Mouse (Mus musculus) frontal cortex, postnatal 14 days (tissue): Measurements from ENCODE around the gene Snx32.

Experiments
- DNase-seq, 2 experiments: peaks; one replicate each; pipeline ENCODE4 v3.0.0; 2022; ENCODE audit warnings: low spot score in 2 of 2

Gene Snx32

DNA sequence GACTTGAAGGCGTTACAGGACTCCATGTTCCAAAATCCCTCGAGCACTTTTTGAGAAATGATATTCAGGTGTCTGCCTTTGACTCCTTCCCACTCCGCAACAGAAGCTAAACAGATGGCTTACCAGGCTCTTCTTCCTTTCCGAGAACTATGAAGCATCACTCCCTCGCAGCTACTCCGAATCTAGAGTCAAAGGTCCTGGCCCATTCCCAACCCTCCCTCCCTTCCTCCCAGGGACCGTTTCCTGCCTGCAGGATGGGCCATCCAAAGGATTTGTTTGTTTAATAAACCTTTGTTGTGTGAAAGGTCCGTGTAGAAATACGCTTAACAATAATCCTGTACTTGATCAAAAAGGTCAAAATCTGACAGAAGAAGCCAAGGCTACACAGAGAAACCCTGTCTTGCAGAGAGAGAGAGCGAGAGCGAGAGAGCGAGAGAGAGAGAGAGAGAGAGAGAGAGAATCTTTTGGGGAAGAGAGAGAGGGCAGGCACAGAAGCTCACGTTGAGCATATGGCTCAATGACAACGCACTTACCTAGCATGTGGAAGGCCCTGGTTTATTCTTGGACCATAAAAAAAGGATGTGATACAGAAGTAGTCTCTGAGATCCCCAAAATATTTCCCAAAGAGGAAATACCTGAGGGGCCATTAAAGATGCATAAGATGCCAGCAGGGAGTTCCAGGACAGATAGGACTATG is 52.4 kb downstream of the Snx32 start, which contains the start of gene Ccdc85b:
Gene Ccdc85b, minus strand, starts transcription at position 149 of the 697 bp plus-strand sequence.
- DNase-seq = no peak

DNA sequence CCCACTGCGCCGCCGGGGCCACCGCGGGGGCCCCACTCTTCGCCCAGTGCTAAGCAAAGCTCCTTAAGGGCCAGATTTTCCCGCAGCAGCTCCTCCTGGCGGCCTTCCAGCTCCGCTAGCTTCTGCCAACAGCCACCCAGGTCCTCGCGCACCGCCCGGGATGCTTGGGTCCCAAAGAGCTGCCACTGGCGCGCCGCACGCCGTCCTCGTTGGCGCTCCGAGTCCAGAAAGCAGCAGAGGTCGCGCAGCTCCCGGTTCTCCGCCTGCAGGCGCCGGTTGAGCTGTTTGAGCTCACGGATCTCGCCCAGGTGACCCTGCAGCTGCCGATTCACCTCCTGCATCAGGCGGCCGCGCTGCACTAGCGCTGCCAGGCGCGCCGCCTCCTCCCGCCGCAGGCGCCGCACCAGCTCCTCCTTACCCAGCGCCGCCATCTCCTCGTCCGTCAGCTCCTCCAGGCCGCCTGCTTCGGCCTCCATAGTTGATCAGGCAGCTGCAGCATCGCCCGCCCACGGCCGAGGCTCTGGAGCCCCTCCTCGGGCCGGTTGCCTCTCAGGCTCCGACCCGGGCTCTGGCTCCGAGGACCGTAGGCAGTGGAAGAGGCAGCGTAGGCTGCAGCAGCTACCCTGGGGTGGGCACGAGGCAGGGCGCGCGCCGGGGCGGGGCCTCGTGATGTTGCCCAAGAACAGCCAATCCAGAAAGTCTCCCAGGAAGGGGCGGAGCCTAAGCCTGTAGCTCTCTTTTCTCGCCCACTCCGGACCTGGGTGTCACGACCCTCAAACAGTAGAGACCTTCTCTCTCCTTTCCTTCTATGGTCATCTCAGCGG is 53.2 kb downstream of the Snx32 start:
- DNase-seq = peak; percentile 94 to 96

- no peak for DNase-seq
Observed at GRCm38 (mm10) chr19:5456241-5456921, 54.0 kb downstream of the Snx32 start.

DNA sequence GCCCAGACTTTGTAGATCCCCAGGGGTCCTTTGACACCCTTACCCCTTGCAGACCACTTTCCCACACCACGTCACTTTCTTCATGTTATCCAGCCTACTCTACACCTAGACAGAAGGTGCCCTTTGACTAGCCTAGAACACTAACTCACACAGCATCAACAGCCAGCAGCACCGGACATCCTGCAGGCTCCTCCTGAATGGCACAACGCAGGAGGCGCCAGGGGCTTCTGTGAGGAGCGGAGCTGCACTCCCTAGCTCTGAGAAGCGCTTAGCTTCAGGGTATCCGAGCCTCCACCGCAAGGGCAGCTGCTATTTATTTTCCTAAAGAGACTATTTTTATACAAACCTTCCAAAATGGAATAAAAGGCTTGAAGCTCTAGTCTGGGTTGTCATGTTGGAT is 54.8 kb downstream of the Snx32 start:
- DNase-seq = no peak

GRCm38 (mm10) chr19:5455037-5455436 is 55.3 kb downstream of the Snx32 start:
- DNase-seq = no peak

DNA sequence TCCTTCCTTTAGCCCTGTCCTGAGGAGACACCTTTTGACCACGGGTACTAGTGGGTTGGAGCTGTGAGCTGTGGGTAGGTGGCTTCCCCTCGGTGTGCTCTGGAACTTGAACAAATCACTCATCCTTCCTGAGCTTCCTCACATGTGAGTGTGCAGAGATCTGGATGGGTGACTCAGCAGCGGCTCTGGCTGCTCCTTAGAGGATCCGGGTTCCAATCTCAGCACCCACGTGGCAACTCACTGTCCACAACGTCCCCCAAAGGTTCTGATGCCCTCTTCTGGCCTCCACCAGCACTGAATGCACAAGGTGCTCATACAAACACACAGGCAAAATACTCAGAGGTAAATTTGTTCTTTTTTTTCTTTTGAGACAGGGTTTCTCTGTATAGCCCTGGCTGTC is 58.6 kb downstream of the Snx32 start:
- DNase-seq = no peak

DNA sequence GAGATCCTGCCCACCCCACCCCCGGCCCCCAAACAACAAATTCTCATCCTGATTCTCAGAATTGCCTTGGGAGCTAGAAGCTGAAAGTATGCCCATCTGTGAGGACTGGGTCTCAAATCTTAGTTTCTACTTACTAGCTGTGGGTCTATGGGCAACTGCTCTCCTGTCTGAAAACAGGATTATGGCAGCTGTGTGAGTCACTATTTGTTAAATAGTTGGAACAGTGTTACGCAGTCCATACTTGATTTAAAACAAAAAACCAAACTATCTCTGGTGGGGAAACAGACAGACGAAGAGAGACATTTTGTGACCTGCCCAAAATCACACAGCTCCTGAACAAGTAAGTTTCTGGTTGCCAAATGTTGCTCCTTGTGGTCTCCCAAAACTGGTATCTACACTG is 60.7 kb downstream of the Snx32 start:
- no peak for DNase-seq

DNA sequence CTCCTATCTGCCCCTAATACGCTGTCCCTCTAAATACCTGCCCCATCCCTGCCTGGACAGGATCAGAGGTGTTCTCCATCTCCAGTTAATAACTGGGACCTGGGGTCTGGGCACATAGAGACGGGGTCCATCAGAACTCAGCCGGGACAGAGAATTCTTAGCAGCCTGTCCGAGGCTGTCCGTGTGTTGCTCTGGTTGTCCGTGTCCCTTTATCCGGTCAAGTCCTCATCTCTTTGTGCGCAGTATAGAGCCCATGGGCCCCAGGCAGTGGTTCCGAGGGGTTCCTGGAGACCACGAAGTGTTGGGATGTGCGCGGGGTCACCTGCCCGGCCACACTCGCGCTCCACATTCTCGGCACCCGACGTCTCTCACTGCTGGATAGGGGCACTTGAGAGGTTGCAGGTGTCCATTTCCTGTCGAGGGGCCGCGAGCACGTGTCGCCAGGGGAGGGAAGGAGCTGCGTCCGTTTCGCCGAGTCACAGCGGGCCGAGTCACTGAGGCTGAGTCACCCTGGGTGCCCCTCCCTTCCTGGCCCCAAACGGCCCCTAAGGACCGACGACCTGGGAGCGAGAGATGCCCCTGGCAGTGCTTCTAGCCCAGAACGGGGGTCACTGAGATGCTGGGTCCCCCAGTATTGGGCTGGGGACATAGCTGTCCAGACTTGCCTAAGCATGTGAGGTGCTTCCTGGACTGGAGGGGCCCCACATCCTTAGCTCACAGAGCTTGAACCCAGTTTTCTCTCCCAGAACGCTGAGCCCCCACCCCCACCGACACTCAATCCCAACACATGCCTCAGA is 61.8 kb downstream of the Snx32 start:
- DNase-seq = no peak

DNA sequence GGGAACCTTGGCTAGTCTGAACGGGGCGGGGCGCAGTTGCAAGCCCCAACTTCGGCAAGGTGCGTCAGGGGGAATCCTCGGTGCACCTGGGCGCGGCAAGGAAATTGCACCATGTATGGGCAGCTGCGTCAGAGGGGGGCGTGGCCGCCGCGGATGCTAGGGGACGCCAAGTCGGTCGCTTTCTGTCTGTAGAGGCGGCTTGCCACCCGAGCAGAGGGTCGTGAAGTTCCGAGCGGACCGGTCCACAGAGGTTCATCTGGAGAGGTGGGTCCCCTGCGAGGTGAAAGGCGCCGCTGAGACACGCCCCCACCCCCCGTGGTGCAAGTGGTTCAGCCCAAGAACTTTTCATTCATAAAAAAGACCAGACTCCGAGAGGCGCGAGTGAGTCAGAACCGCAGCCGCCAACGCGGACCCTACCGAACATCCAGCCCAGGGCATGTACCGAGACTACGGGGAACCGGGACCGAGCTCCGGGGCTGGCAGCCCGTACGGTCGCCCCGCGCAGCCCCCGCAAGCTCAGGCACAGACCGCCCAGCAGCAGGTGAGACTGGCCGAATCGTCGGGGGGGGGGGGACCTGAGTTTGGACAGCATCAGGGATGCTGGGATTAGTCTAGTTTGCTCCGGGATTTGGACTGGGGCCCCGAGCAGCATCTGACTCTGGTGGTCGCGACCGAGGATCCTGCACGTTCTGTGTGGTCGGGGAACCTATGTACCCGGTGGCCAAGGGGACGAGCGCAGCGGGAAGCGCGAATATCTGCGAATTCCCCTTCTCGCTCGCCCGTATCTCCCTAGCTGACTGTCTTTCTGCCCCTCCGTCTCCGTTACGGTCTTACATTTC is 62.6 kb downstream of the Snx32 start, which contains the start of gene Fosl1:
Gene Fosl1, plus strand, starts transcription at position 33 of the 839 bp plus-strand sequence.
- no peak for DNase-seq

DNA sequence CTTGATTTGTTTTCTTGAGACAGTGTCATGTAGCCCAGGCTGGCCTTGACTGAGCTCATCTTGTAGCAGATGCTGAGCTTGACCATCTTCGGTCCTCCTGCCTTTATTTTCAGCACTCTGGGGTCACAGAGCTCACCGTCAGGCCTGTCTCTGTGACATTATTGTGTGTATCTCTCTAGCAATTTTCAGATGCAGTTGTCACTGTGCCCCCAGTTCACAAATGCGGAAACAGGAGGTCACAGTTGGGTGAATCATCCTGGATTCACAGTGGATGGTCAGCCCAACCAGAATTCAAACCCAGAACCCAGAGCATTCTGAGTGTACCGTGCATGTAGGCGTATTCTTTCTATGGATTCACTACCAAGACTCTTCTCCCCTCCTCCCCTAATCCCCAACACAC is 64.6 kb downstream of the Snx32 start:
- no peak for DNase-seq

DNA sequence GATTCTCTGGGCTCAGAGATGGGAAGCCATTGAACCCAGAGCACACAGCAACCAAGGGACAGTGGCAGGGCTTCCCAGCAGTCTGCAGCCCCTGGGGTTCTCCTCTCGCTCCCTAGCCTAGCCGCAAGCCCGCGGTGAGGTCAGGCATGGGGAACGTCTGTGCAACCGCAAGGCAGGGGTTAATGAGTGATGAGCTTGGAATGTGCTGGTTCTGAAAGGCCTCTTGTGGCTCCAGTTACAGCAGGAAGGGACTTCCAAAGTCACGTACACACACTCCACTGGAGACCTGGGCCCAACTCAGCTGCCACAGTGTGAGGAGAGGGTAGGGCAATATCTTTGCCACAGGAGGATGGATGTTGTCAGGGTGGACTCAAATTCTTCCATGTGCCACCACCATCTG is 65.4 kb downstream of the Snx32 start:
- no peak for DNase-seq

DNA sequence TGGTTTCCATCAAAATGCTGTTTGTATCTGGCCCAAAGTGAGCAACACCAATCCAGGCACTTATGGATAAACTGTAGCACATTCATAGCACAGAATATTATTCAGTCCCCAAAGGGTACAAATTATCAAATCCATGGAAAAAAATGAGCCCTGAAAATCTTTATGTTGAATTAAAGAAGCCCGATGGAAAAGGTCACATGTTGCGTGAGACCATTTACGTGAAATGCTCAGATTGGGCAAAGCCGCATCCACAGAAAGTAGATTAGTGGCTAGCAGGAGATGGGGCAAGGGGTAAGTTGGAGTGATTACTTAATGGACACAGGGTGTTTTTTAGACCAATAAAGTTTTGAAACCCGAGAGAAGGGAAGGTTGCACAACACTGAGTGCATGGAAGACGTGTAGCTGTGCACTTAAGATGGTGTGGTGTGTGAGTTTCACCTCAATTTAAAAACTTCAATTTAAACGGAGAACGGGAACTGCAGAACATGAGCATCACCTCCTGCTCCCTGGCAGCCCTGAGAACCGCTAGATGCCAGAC is 65.9 kb downstream of the Snx32 start:
- DNase-seq = no peak
